Mouse (Mus musculus): ENCODE results near the gene Icam5.

DNA sequence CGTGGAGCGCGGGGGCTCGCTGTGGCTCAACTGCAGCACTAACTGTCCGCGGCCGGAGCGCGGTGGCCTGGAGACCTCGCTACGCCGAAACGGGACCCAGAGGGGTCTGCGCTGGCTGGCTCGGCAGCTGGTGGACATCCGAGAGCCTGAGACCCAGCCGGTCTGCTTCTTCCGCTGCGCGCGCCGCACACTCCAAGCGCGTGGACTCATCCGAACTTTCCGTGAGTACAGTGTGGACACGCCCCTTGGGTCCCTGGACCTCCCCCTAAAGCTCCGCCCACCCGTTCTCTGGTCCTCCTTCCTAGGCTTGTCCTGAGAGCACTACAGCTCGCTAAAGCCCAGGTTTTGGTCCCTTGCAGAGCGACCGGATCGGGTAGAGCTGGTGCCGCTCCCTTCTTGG is 1.3 kb downstream of the Icam5 start:
- no peak for TF ChIP-seq POLR2A (IDR thresholded peaks at IDR 0.05; ENCODE audit: low read depth, low read length)
- no peak for TF ChIP-seq CTCF (conservative IDR thresholded peaks at IDR 0.05; ENCODE audit: insufficient read depth, insufficient read length, low read depth, low read length)
